Mouse (Mus musculus): ENCODE measurements at regions not wholly inside any gene's neighbourhood (a gene's known extent, or its start where the extent isn't known, plus 50 kb on each side); places are given as distances from the start of the nearest gene placed in this dataset.
"Not testable (repeated sequence)": the region's sequence is repeated elsewhere in the genome, so short reads cannot be mapped to it uniquely, and the experiment has no call there.

DNA sequence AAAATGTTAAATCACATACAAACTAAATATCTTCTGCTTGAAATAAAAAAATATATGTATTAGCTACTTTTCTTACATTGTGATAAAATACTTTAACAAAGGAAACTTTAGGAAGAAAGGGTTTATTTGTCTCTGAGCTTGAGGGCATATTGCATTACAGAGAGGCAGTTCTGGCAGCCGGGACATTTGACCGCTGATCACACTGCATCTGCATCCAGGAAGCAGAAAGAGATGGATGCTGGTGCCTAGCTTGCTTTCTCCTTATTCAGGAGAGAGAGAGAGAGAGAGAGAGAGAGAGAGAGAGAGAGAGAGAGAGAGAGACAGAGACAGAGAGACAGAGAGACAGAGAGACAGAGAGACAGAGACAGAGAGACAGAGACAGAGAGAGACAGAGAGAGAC is 137.7 kb upstream of the Tacstd2 start:
- not testable (repeated sequence) for H3K4me3 ChIP-seq (ENCODE audit: control insufficient read depth, insufficient read depth, low read length); H3K27me3 ChIP-seq (ENCODE audit: control insufficient read depth, insufficient read depth, low read length); H3K36me3 ChIP-seq (ENCODE audit: control insufficient read depth, insufficient read depth, low read length); DNase-seq; H3K4me1 ChIP-seq (replicated peaks; ENCODE audit: control insufficient read depth, insufficient read depth, low read length); H3K27ac ChIP-seq (ENCODE audit: control insufficient read depth, insufficient read depth, low read length)
- 72% methylated on average over 2 of the region's 2 CpGs for WGBS

- DNase-seq; H3K4me3 ChIP-seq (ENCODE audit: control insufficient read depth, insufficient read depth, low read length); H3K36me3 ChIP-seq (ENCODE audit: control insufficient read depth, insufficient read depth, low read length); H3K4me1 ChIP-seq (replicated peaks; ENCODE audit: control insufficient read depth, insufficient read depth, low read length); H3K27me3 ChIP-seq (ENCODE audit: control insufficient read depth, insufficient read depth, low read length); H3K27ac ChIP-seq (ENCODE audit: control insufficient read depth, insufficient read depth, low read length): not testable (repeated sequence)
- WGBS = 82% methylated on average over 8 of the region's 8 CpGs
Observed at GRCm38 (mm10) chr6:67668073-67668472, 132.5 kb upstream of the Tacstd2 start.

DNA sequence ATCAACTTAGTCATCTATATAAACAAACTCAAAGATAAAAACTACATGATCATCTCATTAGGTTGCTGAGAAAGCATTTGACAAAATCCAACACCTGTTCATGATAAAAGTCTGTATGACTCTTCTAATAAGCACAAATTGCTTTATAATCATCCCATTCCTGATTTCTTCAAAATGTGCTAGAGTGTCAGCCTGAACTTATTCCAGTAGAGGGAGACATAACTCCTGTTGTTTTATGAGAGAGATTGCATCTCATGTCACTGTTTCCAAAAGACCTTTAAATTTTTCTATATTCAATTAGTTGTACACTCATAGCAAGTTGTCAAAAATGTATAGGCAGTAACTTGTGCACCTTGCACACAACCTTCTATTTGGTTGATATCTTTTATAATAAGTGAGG is 96.0 kb upstream of the Tacstd2 start:
- no peaks in the 10 kb centered on the region for H3K36me3 ChIP-seq (ENCODE audit: control insufficient read depth, insufficient read depth, low read length)
- no peaks in the 10 kb centered on the region for H3K4me1 ChIP-seq (replicated peaks; ENCODE audit: control insufficient read depth, insufficient read depth, low read length)
- DNase-seq = no peak
- no peak overlapping the region for H3K4me3 ChIP-seq (ENCODE audit: control insufficient read depth, insufficient read depth, low read length)
- TF ChIP-seq POLR2A (IDR thresholded peaks at IDR 0.05; ENCODE audit: control insufficient read depth, extremely low read depth, insufficient read depth, low read length, poor library complexity) (no peak), CTCF (IDR thresholded peaks at IDR 0.05; ENCODE audit: borderline replicate concordance, control insufficient read depth, extremely low read depth, insufficient read depth, low read length, poor library complexity) (no peak)
- H3K27me3 ChIP-seq (ENCODE audit: control insufficient read depth, insufficient read depth, low read length) = no peaks in the 10 kb centered on the region
- no peak overlapping the region for H3K27ac ChIP-seq (ENCODE audit: control insufficient read depth, insufficient read depth, low read length)

DNA sequence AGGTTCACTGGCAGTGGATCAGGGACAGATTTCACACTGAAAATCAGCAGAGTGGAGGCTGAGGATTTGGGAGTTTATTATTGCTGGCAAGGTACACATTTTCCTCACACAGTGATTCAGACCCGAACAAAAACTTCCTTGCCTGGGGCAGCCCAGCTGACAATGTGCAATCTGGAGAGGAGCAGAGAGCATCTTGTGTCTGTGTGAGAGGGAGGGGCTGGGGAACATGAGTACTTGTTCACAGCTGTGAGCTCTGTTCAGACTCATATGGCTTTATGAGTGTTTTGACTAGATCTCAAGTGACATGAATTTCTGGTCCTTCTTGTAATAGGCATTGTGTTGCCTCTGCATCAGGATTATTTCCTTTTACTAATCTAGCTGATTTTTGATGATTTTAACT is 74.8 kb upstream of the Tacstd2 start:
- no peak overlapping the region for H3K4me3 ChIP-seq (ENCODE audit: control insufficient read depth, insufficient read depth, low read length)
- no peaks in the 10 kb centered on the region for H3K27me3 ChIP-seq (ENCODE audit: control insufficient read depth, insufficient read depth, low read length)
- 67% methylated on average over 1 of the region's 1 CpGs for WGBS
- TF ChIP-seq POLR2A (IDR thresholded peaks at IDR 0.05; ENCODE audit: control insufficient read depth, extremely low read depth, insufficient read depth, low read length, poor library complexity) (no peak), CTCF (IDR thresholded peaks at IDR 0.05; ENCODE audit: borderline replicate concordance, control insufficient read depth, extremely low read depth, insufficient read depth, low read length, poor library complexity) (no peak)
- no peaks in the 10 kb centered on the region for H3K4me1 ChIP-seq (replicated peaks; ENCODE audit: control insufficient read depth, insufficient read depth, low read length)
- no peak overlapping the region for H3K27ac ChIP-seq (ENCODE audit: control insufficient read depth, insufficient read depth, low read length)
- DNase-seq = no peak
- H3K36me3 ChIP-seq (ENCODE audit: control insufficient read depth, insufficient read depth, low read length) = no peaks in the 10 kb centered on the region

DNA sequence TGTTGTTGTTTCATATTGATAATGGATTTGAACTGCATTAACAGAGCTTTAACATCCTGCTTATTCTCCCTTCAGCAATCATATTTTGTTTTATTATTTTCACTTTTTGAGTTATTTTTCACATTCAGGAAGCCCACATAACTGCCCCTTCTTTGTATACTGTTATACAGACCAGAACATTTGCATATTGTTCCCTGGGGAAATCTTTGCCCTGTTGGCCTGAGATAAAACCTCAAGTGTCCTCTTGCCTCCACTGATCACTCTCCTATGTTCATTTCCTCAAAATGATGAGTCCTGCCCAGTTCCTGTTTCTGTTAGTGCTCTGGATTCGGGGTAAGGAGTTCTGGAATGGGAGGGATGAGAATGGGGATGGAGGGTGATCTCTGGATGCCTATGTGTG is 73.9 kb upstream of the Tacstd2 start:
- DNase-seq; H3K27me3 ChIP-seq (ENCODE audit: control insufficient read depth, insufficient read depth, low read length); H3K27ac ChIP-seq (ENCODE audit: control insufficient read depth, insufficient read depth, low read length); H3K36me3 ChIP-seq (ENCODE audit: control insufficient read depth, insufficient read depth, low read length); H3K4me1 ChIP-seq (replicated peaks; ENCODE audit: control insufficient read depth, insufficient read depth, low read length); H3K4me3 ChIP-seq (ENCODE audit: control insufficient read depth, insufficient read depth, low read length): not testable (repeated sequence)
- WGBS = 38% methylated on average over 1 of the region's 1 CpGs
